Mouse (Mus musculus) lung, postnatal 0 days (tissue): Measurements from ENCODE around the gene Insr. TPM values are rescaled to one million over a fixed set of nuclear protein-coding genes. Genes with fewer than 3 reads are reported as not detected.
"Not testable (repeated sequence)": the region's sequence is repeated elsewhere in the genome, so short reads cannot be mapped to it uniquely, and the experiment has no call there.

Experiments used
- ATAC-seq: fragments of 200-750 bp; cut with Nextera tagmentation; 2 replicates; pipeline ENCODE4 v1.8.0; 2017; ENCODE audit warnings: moderate library complexity
- DNase-seq: peaks from one replicate; pipeline ENCODE4 v3.0.0-alpha.2; 2016; ENCODE audit warnings: low spot score
- H3K27ac ChIP-seq: fragments of 300-500 bp; sonication (generic); 2 replicates; pipeline ENCODE4 v1.5.1; 2014; ENCODE audit warnings: antibody characterized with exemption, mild to moderate bottlenecking, low read length, mixed read lengths
- H3K27me3 ChIP-seq: fragments of 300-500 bp; sonication (generic); replicated peaks from 2 replicates; pipeline ENCODE4 v1.6.1; 2014; ENCODE audit warnings: low read length, mixed read lengths; ENCODE audit not compliant: insufficient read depth
- H3K36me3 ChIP-seq: fragments of 300-500 bp; sonication (generic); 2 replicates; pipeline ENCODE4 v1.6.1; 2014; ENCODE audit warnings: low read length, mixed read lengths; ENCODE audit not compliant: insufficient read depth
- H3K4me1 ChIP-seq: fragments of 300-500 bp; sonication (generic); 2 replicates; pipeline ENCODE4 v1.6.1; 2014; ENCODE audit warnings: antibody characterized with exemption, low read depth, low read length, mixed read lengths; ENCODE audit not compliant: insufficient read depth
- H3K4me2 ChIP-seq: fragments of 300-500 bp; sonication (generic); replicated peaks from 2 replicates; pipeline ENCODE4 v1.6.1; 2014; ENCODE audit warnings: low read depth, mild to moderate bottlenecking, low read length, moderate library complexity, mixed read lengths
- H3K4me3 ChIP-seq: fragments of 300-500 bp; sonication (generic); 2 replicates; pipeline ENCODE4 v1.5.1; 2014; ENCODE audit warnings: low read depth, low read length
- H3K9ac ChIP-seq: fragments of 300-500 bp; sonication (generic); replicated peaks from 2 replicates; pipeline ENCODE4 v1.6.1; 2014; ENCODE audit warnings: low read depth, mild to moderate bottlenecking
- H3K9me3 ChIP-seq: fragments of 300-500 bp; sonication (generic); 2 replicates; pipeline ENCODE4 v1.6.1; 2016; ENCODE audit warnings: low read length, mixed read lengths
- CTCF ChIP-seq: IDR thresholded peaks from 2 replicates; pipeline ENCODE4 v1.5.1; 2016; ENCODE audit warnings: antibody characterized with exemption, mild to moderate bottlenecking
- EP300 ChIP-seq: IDR thresholded peaks from 2 replicates; pipeline ENCODE4 v1.6.1; 2016; ENCODE audit warnings: antibody characterized with exemption, mild to moderate bottlenecking, control low read depth
- WGBS: fragments of 180-500 bp; shearing (Covaris S2); extraction: QIAGEN DNeasy Blood & Tissue Kit; methylation state at CpG from one replicate; pipeline ENCODE4 v1.1.7; 2014; 5-methylcytosine and 5-hydroxymethylcytosine counted together
- polyA plus RNA-seq: library from polyadenylated mRNA; unstranded; fragments of >200 nt; fragmentation: Nextera tagmentation; extraction: Ambion mirVana; gene quantifications from 2 replicates; pipeline ENCODE4 v1.2.1, GENCODE M21; 2015

The Insr gene
- polyA plus RNA-seq, 1 experiment from 2014 or later: 27.1 TPM

- 70% methylated on average over 2 of the region's 2 CpGs for WGBS
- TF ChIP-seq EP300 (no peak), CTCF (no peak)
These were observed 34.9 kb upstream of the Insr start for GRCm38 (mm10) chr8:3314345-3314744.

GRCm38 (mm10) chr8:3313843-3314242, 34.4 kb upstream of the Insr start:
- 44% methylated on average over 3 of the region's 3 CpGs for WGBS
- H3K27ac ChIP-seq: no peak overlapping the region
- peak; percentile 33 for DNase-seq
- no peak overlapping the region for H3K4me3 ChIP-seq
- no peak for ATAC-seq
- TF ChIP-seq EP300 (no peak), CTCF (no peak)
- H3K36me3 ChIP-seq: no peaks in the 10 kb centered on the region
- H3K9me3 ChIP-seq: no peaks in the 10 kb centered on the region
- H3K4me1 ChIP-seq: no peaks in the 10 kb centered on the region
- H3K27me3 ChIP-seq: no peaks in the 10 kb centered on the region
- no peak overlapping the region for H3K9ac ChIP-seq
- H3K4me2 ChIP-seq: no peak overlapping the region

More at GRCm38 (mm10) chr8:3314345-3314744, 34.9 kb upstream of the Insr start:
- Histone ChIP-seq H3K27me3 (no peaks in the 10 kb centered on the region), H3K4me1 (no peaks in the 10 kb centered on the region), H3K4me2 (no peak overlapping the region), H3K9ac (no peak overlapping the region), H3K4me3 (no peak overlapping the region), H3K27ac (no peak overlapping the region), H3K9me3 (no peaks in the 10 kb centered on the region), H3K36me3 (no peaks in the 10 kb centered on the region)
- ATAC-seq: no peak
- no peak for DNase-seq

GRCm38 (mm10) chr8:3313417-3313816, 34.0 kb upstream of the Insr start:
- not testable (repeated sequence) for DNase-seq, H3K36me3 ChIP-seq, H3K4me2 ChIP-seq, ATAC-seq, H3K4me3 ChIP-seq, H3K9ac ChIP-seq, H3K27ac ChIP-seq, H3K27me3 ChIP-seq, H3K9me3 ChIP-seq, H3K4me1 ChIP-seq
- WGBS: 87% methylated on average over 1 of the region's 1 CpGs

- TF ChIP-seq EP300: no peak
- no peak for TF ChIP-seq CTCF
- Histone ChIP-seq H3K9ac (no peak overlapping the region), H3K4me2 (no peak overlapping the region), H3K4me3 (no peak overlapping the region), H3K27me3 (no peaks in the 10 kb centered on the region), H3K4me1 (no peaks in the 10 kb centered on the region), H3K36me3 (no peaks in the 10 kb centered on the region), H3K27ac (no peak overlapping the region), H3K9me3 (no peaks in the 10 kb centered on the region)
- 65% methylated on average over 4 of the region's 4 CpGs for WGBS
- ATAC-seq (no peak), DNase-seq (no peak)
These were observed 32.1 kb upstream of the Insr start for GRCm38 (mm10) chr8:3311482-3311881.

- Histone ChIP-seq H3K9me3 (no peaks in the 10 kb centered on the region), H3K36me3 (no peaks in the 10 kb centered on the region), H3K9ac (no peak overlapping the region), H3K4me3 (no peak overlapping the region), H3K4me2 (no peak overlapping the region), H3K27me3 (no peaks in the 10 kb centered on the region), H3K4me1 (no peaks in the 10 kb centered on the region), H3K27ac (no peak overlapping the region)
- TF ChIP-seq CTCF (no peak), EP300 (no peak)
- no peak for DNase-seq
- 83% methylated on average over 11 of the region's 11 CpGs for whole genome bisulfite sequencing
- no peak for ATAC-seq
These were observed 30.2 kb upstream of the Insr start for GRCm38 (mm10) chr8:3309636-3310035.

DNA sequence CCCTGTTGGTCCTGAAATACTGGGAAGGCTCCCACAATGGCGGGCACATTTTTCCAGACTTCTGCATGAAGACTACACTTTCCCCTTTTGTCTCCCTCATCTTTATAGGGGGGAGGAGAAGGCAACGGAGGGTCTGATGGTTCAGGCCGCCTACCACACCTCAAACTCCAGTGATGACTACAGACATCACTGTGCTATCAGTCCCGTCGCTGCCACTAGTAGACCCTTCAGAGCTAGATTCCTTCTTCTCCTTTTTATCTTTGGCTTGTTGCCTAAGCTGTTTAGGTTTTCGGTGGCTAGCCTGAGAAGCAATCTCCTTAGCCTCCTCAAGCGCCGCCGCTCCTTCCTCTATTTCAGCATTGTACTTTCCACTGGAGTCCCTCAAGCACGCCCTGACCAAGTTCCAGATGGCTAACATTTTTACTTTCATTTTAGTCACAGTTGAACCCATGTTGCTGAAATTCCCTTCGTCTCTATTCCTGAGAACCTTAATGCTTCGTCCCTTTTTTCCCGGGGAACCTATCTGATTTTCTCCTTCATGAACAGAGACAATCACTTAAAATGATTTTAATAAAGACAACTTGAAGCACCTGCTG, 28.9 kb upstream of the Insr start:
- H3K4me2 ChIP-seq, H3K9ac ChIP-seq: not testable (repeated sequence)

GRCm38 (mm10) chr8:3302131-3302530, 22.7 kb upstream of the Insr start:
- TF ChIP-seq CTCF (no peak), EP300 (no peak)
- no peak overlapping the region for H3K4me3 ChIP-seq
- H3K36me3 ChIP-seq: no peaks in the 10 kb centered on the region
- WGBS: 68% methylated on average over 2 of the region's 2 CpGs
- no peak overlapping the region for H3K27ac ChIP-seq
- DNase-seq: no peak
- no peaks in the 10 kb centered on the region for H3K9me3 ChIP-seq
- no peaks in the 10 kb centered on the region for H3K27me3 ChIP-seq
- H3K4me2 ChIP-seq: no peak overlapping the region
- no peaks in the 10 kb centered on the region for H3K4me1 ChIP-seq
- ATAC-seq: no peak
- no peak overlapping the region for H3K9ac ChIP-seq

More for the DNA sequence above, 28.9 kb upstream of the Insr start:
- WGBS: 89% methylated on average over 13 of the region's 13 CpGs
- not testable (repeated sequence) for H3K4me3 ChIP-seq, ATAC-seq, H3K9me3 ChIP-seq, DNase-seq, H3K36me3 ChIP-seq, H3K27ac ChIP-seq, H3K4me1 ChIP-seq, H3K27me3 ChIP-seq
